Mouse (Mus musculus) kidney, adult 2 months (tissue): ENCODE data around the gene Nudt19.

Source experiments
- CTCF ChIP-seq: fragments of 200-500 bp; conservative IDR thresholded peaks from 2 replicates; pipeline ENCODE4 v1.5.1; 2011; ENCODE audit warnings: low read depth, mild to moderate bottlenecking, control low read depth, low read length, moderate library complexity, mixed read lengths; ENCODE audit not compliant: insufficient read depth, insufficient read length
- POLR2A ChIP-seq: fragments of 200-500 bp; IDR thresholded peaks from one replicate; pipeline ENCODE4 v1.6.1; 2011; ENCODE audit warnings: low read depth, low read length, control low read depth

- TF ChIP-seq CTCF (no peak), POLR2A (no peak)
These were observed 43.9 kb upstream of the Nudt19 start for GRCm38 (mm10) chr7:35600031-35600430.
